Mouse (Mus musculus) kidney, adult 8-10 months (tissue): ENCODE measurements at regions not wholly inside any gene's neighbourhood (a gene's known extent, or its start where the extent isn't known, plus 50 kb on each side); places are given as distances from the start of the nearest gene placed in this dataset.

Experiments
- DNase-seq, 2 experiments: peaks; one replicate each; pipeline ENCODE4 v3.0.0; 2022

DNA sequence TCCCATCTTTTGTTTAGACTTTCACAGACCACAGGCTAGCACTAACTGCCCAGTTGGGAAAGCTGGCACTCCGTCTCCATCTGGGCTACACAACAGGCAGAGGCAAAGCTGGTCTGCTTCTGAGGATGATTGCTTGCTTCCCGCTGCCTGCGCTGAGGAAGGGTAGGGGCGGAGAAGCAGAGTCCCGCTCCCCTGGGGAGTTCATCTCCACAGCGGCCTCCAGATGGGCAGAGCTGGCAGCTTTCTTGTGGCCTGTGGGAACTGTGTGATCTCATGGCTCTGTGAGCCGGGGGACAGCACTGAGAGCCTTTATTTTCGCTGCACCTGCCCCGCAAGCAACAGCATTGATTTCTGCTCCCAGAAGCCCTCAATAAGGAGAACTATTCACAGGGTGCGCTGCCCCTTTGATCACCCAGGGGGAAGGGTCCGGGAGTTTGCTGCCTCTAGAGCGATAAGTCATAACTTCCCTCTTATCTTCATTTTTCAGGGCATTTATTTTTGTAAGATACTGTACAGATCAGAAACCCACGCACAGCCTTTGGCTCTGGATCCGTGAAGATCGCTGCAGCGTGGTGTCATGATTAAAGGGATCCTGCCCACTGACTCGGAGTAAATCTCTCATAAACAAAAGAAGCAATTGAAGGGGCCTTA, 155.7 kb downstream of the Gm9376 start:
- no peak for DNase-seq

DNA sequence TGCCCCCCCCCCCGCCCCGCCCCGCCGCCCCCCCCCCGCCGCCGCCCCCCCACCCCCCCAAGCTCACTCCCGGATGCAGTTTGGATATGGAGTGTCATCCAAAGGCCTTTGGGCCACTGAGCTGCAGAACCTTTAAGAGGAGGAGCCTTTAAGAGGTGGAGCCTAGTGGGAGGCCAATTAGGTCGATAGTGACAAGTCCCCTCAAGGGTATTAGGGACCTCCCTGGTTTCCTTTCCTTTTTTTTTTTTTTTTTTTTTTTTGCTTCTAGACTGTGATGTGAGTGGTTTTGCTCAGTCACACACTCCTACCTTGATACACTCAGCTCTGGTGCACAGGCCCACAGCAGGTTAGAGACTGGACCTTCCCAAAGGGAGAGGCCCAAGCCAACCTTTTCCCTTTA, 156.5 kb downstream of the Gm9376 start:
- DNase-seq = no peak

- no peak for DNase-seq
These were observed 159.8 kb downstream of the Gm9376 start for GRCm38 (mm10) chr14:118426562-118426961.

- DNase-seq = no peak
These were observed 163.5 kb downstream of the Gm9376 start for GRCm38 (mm10) chr14:118430286-118430685.

DNA sequence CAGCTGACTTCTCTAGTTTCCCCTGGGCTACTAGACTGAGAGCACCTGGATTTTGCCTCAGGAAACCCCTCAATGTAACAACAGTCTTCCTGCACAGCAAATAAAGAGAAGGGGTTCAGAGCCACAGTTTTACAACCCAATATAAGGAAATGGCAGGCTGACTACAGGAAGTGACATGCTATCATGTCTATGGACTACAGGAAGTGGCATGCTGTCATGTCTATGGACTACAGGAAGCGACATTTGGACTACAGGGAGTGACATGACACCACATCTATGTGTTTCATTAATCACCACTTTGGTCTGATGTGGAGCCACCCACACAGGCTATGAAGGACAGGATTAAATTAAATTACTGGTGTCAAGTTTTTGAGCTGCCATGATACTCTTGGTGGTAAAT, 164.0 kb downstream of the Gm9376 start:
- no peak for DNase-seq

- no peak for DNase-seq
These were observed 164.6 kb downstream of the Gm9376 start for GRCm38 (mm10) chr14:118431241-118431882.
